Mouse (Mus musculus) liver, postnatal 0 days (tissue): ENCODE results near the gene Fcamr.

Experiments used
- CTCF ChIP-seq: sonication (generic); IDR thresholded peaks from 2 replicates; pipeline ENCODE4 v1.5.1; 2016; ENCODE audit warnings: antibody characterized with exemption, low read depth
- EP300 ChIP-seq: IDR thresholded peaks from 2 replicates; pipeline ENCODE4 v1.6.1; 2016; ENCODE audit warnings: antibody characterized with exemption, low read depth, mild to moderate bottlenecking

DNA sequence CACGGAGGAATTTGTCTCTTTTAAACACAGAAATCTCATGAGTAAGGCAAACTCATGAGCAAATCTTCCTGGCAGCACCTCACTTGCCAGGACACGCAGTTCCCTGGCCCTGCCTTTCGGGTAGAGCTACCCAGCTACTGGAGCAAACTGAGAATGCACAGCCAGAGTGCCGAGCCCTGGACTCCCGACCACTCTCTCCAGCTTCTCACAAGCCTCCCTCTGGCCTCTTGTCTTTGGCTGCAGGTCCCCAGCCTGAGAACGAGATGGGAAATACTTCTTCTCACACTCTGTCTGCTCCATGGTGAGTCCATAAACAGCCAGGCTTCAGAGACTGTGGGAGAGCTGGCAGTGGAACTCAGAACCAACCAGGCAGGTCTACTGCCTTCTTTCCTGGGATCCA is 2.3 kb downstream of the Fcamr start:
- TF ChIP-seq CTCF (no peak), EP300 (no peak)
